Mouse (Mus musculus) small intestine, adult 2 months (tissue): Measurements from ENCODE around the gene 5730522E02Rik.

ENCODE experiments used
- CTCF ChIP-seq: fragments of 200-500 bp; IDR thresholded peaks from 2 replicates; pipeline ENCODE4 v1.5.1; 2012; ENCODE audit warnings: low read depth, mild to moderate bottlenecking, control low read depth, inconsistent platforms, low read length, moderate library complexity, mixed read lengths; ENCODE audit not compliant: insufficient replicate concordance, insufficient read length; ENCODE audit errors: extremely low read depth
- POLR2A ChIP-seq: fragments of 200-500 bp; IDR thresholded peaks from 2 replicates; pipeline ENCODE4 v1.6.1; 2012; ENCODE audit warnings: low read depth, mild to moderate bottlenecking, control low read depth, inconsistent platforms, low read length, moderate library complexity

GRCm38 (mm10) chr11:26100077-26100476, 110.5 kb downstream of the 5730522E02Rik start:
- TF ChIP-seq CTCF (no peak), POLR2A (no peak)
